Mouse (Mus musculus) spleen, adult 2 months (tissue): Measurements from ENCODE around the gene Birc3.

Experiments
- CTCF ChIP-seq: fragments of 200-500 bp; IDR thresholded peaks from 2 replicates; pipeline ENCODE4 v1.5.1; 2011; ENCODE audit warnings: mild to moderate bottlenecking, inconsistent platforms; ENCODE audit not compliant: insufficient read depth, insufficient read length, insufficient replicate concordance; ENCODE audit errors: extremely low read depth
- POLR2A ChIP-seq: fragments of 200-500 bp; IDR thresholded peaks from 2 replicates; pipeline ENCODE4 v1.6.1; 2011; ENCODE audit warnings: low read depth, low read length, inconsistent platforms

DNA sequence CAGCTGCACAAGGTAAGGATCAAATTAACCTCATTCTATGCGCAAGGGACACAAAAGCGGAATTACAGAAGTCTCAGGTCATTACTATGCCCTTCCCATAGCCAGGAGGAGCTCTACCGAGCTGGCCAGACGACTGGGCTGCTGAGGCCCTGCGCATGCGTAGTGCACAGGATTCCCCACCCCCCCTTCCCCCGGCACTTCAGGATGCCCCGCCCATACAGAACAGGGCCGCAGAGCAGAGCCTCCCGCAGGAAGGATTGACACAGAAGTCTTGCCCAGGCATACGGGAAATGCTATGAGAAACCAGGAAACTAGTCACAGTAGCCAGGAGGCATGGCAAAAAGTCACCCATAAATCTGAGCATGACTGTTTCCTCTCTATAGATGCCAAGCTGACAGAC, 41.5 kb upstream of the Birc3 start:
- TF ChIP-seq CTCF: no peak
- TF ChIP-seq POLR2A: no peak
